ENCODE assay signal across 15 mouse cellular contexts in the genomic region with DNA sequence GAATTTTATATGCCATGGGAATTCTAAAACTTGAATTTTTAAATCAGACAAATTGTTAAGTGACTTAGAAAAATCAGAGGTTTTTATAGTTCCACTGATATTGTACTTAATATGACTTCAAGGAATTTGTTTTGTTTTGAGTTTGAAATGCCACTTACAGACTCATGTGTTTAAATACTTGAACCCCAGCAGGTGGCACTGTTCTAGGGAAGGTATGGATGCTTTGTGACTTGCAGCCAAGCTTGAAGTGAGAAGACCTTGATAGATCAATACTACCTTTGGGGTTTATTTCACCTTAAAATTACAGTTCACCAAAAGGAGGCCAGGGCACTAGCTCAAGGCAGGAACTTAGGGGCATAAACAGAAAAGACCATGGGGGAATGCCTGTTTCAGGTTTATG.
A peak's percentile ranks its signal among the peaks of the same experiment; 100 is the strongest.
DNase-seq lines count a peak whose midpoint lies in the region; ATAC-seq and TF ChIP-seq lines count a peak whose summit lies in the region.
"Had no signal": no experiment of that assay in that cellular context is flagged by ENCODE, and none has a peak within 500 bp of the region (broad histone marks: within the 10 kb centered on the region; RNA-seq: fewer than 3 reads in every experiment).

No protein-coding gene starts in this region.

- no peaks in the 10 kb centered on the region for H3K27me3 ChIP-seq in hindbrain, embryonic 11.5 days (ENCODE audit: control insufficient read depth, insufficient read depth, low read length)
- no peaks in the 10 kb centered on the region for H3K27me3 ChIP-seq in hindbrain, embryonic 16.5 days (replicated peaks; ENCODE audit: control insufficient read depth, insufficient read depth, low read length)
- no peaks in the 10 kb centered on the region for H3K27me3 ChIP-seq in midbrain, postnatal 0 days (ENCODE audit: insufficient read depth, low read length)
- no peaks in the 10 kb centered on the region for H3K27me3 ChIP-seq in midbrain, embryonic 15.5 days (replicated peaks)
- no peaks in the 10 kb centered on the region for H3K27me3 ChIP-seq in splenic B cell, adult 2 months (ENCODE audit: control insufficient read depth, insufficient read depth, low read length, poor library complexity, severe bottlenecking)
- H3K27me3 ChIP-seq: embryonic facial prominence, embryonic 15.5 days; liver, embryonic 15.5 days had no signal

- DNase-seq in hindbrain, embryonic 11.5 days (ENCODE audit: low spot score) = peak; percentile 38
- DNase-seq in midbrain, postnatal 0 days (ENCODE audit: low spot score) = peak; percentile 41
- DNase-seq in embryo, embryonic 10.5 days (ENCODE audit: low spot score) = peak; percentile 39
- peak; percentile 12 for DNase-seq in splenic B cell, adult 2 months (ENCODE audit: low read depth, low spot score)
- no peak for DNase-seq in thymus, postnatal 14 days
- DNase-seq: gastrocnemius, adult 2 months; heart, postnatal 4 days; layer of hippocampus, adult 9-11 months; right cerebral cortex, postnatal 14 days had no signal

- no peak overlapping the region for H3K27ac ChIP-seq in hindbrain, embryonic 11.5 days (ENCODE audit: low read depth, low read length)
- no peak overlapping the region for H3K27ac ChIP-seq in hindbrain, embryonic 16.5 days (ENCODE audit: low read depth, low read length)
- no peak overlapping the region for H3K27ac ChIP-seq in midbrain, postnatal 0 days (ENCODE audit: low read depth, low read length)
- no peak overlapping the region for H3K27ac ChIP-seq in midbrain, embryonic 15.5 days
- H3K27ac ChIP-seq: embryonic facial prominence, embryonic 15.5 days; gastrocnemius, adult 2 months; liver, embryonic 15.5 days had no signal

- H3K9me3 ChIP-seq in hindbrain, embryonic 11.5 days (ENCODE audit: control insufficient read depth, low read length) = no peaks in the 10 kb centered on the region
- H3K9me3 ChIP-seq in hindbrain, embryonic 16.5 days (ENCODE audit: control insufficient read depth, low read length) = no peaks in the 10 kb centered on the region
- no peaks in the 10 kb centered on the region for H3K9me3 ChIP-seq in midbrain, postnatal 0 days (ENCODE audit: low read length)
- H3K9me3 ChIP-seq in midbrain, embryonic 15.5 days = no peaks in the 10 kb centered on the region
- H3K9me3 ChIP-seq: embryonic facial prominence, embryonic 15.5 days; liver, embryonic 15.5 days had no signal

- no peaks in the 10 kb centered on the region for H3K4me1 ChIP-seq in hindbrain, embryonic 11.5 days (replicated peaks; ENCODE audit: control insufficient read depth, insufficient read depth, low read length)
- H3K4me1 ChIP-seq in hindbrain, embryonic 16.5 days (ENCODE audit: control insufficient read depth, insufficient read depth, low read depth, low read length) = no peaks in the 10 kb centered on the region
- H3K4me1 ChIP-seq in midbrain, postnatal 0 days (ENCODE audit: insufficient read depth, low read length) = no peaks in the 10 kb centered on the region
- H3K4me1 ChIP-seq in midbrain, embryonic 15.5 days = no peaks in the 10 kb centered on the region
- H3K4me1 ChIP-seq: embryonic facial prominence, embryonic 15.5 days; liver, embryonic 15.5 days had no signal

- no peak overlapping the region for H3K4me3 ChIP-seq in hindbrain, embryonic 11.5 days (ENCODE audit: low read depth, low read length)
- H3K4me3 ChIP-seq in hindbrain, embryonic 16.5 days (ENCODE audit: low read length) = no peak overlapping the region
- H3K4me3 ChIP-seq in midbrain, postnatal 0 days (ENCODE audit: low read depth, low read length) = no peak overlapping the region
- H3K4me3 ChIP-seq in midbrain, embryonic 15.5 days = no peak overlapping the region
- H3K4me3 ChIP-seq: embryonic facial prominence, embryonic 15.5 days; gastrocnemius, adult 2 months; liver, embryonic 15.5 days had no signal

- H3K9ac ChIP-seq in hindbrain, embryonic 11.5 days (ENCODE audit: low read depth, low read length) = no peak overlapping the region
- no peak overlapping the region for H3K9ac ChIP-seq in hindbrain, embryonic 16.5 days (ENCODE audit: low read depth, low read length)
- H3K9ac ChIP-seq in midbrain, postnatal 0 days (replicated peaks; ENCODE audit: low read length, poor library complexity, severe bottlenecking) = no peak overlapping the region
- H3K9ac ChIP-seq in midbrain, embryonic 15.5 days = no peak overlapping the region
- H3K9ac ChIP-seq: embryonic facial prominence, embryonic 15.5 days; liver, embryonic 15.5 days had no signal

- no peak for ATAC-seq in hindbrain, embryonic 11.5 days (ENCODE audit: low FRiP score)
- no peak for ATAC-seq in hindbrain, embryonic 16.5 days
- no peak for ATAC-seq in midbrain, postnatal 0 days (ENCODE audit: low FRiP score)
- ATAC-seq in midbrain, embryonic 15.5 days (replicated peaks) = no peak
- ATAC-seq in megakaryocyte, adult 5-6 weeks (ENCODE audit: poor library complexity, severe bottlenecking) = no peak
- ATAC-seq: midbrain, embryonic 16.5 days had no signal

- TF ChIP-seq CTCF in midbrain, postnatal 0 days (IDR thresholded peaks at IDR 0.05) = peak; percentile 54

- no peaks in the 10 kb centered on the region for H3K36me3 ChIP-seq in hindbrain, embryonic 11.5 days (ENCODE audit: control insufficient read depth, insufficient read depth, low read length)
- no peaks in the 10 kb centered on the region for H3K36me3 ChIP-seq in hindbrain, embryonic 16.5 days (ENCODE audit: control insufficient read depth, insufficient read depth, low read length)
- no peaks in the 10 kb centered on the region for H3K36me3 ChIP-seq in midbrain, postnatal 0 days (ENCODE audit: insufficient read depth, low read length)
- H3K36me3 ChIP-seq in midbrain, embryonic 15.5 days (replicated peaks) = no peaks in the 10 kb centered on the region
- no peaks in the 10 kb centered on the region for H3K36me3 ChIP-seq in splenic B cell, adult 2 months (ENCODE audit: control insufficient read depth, insufficient read depth, low read length, poor library complexity, severe bottlenecking)
- H3K36me3 ChIP-seq: embryonic facial prominence, embryonic 15.5 days; liver, embryonic 15.5 days had no signal

- no peak overlapping the region for H3K4me2 ChIP-seq in hindbrain, embryonic 11.5 days (replicated peaks; ENCODE audit: low read depth, low read length)
- H3K4me2 ChIP-seq in hindbrain, embryonic 16.5 days (ENCODE audit: low read length) = no peak overlapping the region
- H3K4me2 ChIP-seq in midbrain, postnatal 0 days (ENCODE audit: low read depth, low read length, poor library complexity, severe bottlenecking) = no peak overlapping the region
- H3K4me2 ChIP-seq in midbrain, embryonic 15.5 days = no peak overlapping the region
- H3K4me2 ChIP-seq: embryonic facial prominence, embryonic 15.5 days; liver, embryonic 15.5 days had no signal
